Mouse (Mus musculus) megakaryocyte, adult 5-6 weeks (primary cell): Measurements from ENCODE around the gene Rbm42. TPM values are rescaled to one million over a fixed set of nuclear protein-coding genes. Genes with fewer than 3 reads are reported as not detected.

Experiments
- ATAC-seq: 2 replicates; pipeline ENCODE4 v1.8.0; 2016; ENCODE audit warnings: mild to moderate bottlenecking, inconsistent platforms; ENCODE audit not compliant: poor library complexity, severe bottlenecking
- total RNA-seq, 2 experiments: library from RNA; stranded (forward) in 1 of 2; stranded (reverse) in 1 of 2; fragments of 153-499, 151-499 nt in 1 of 2; fragments of 221-1000, 200-1000 nt in 1 of 2; gene quantifications; 2 replicates each; pipeline versions ENCODE4 v1.2.3 to v1.2.4; 2015 to 2017

The Rbm42 gene
- total RNA-seq (2015) = 50.2 and 50.4 TPM in 2 replicates
- total RNA-seq (2017) = 41.3 and 46.6 TPM in 2 replicates

GRCm38 (mm10) chr7:30649591-30650540 lies at the start of gene Rbm42:
Gene Rbm42 (minus strand): TSS chr7:30650317.
- peak; percentile 99 for ATAC-seq

GRCm38 (mm10) chr7:30698589-30698988 lies 48.5 kb upstream of the Rbm42 start, which contains the start of gene 2200002J24Rik:
Gene 2200002J24Rik (plus strand): TSS chr7:30698926.
- no peak for ATAC-seq

- ATAC-seq = peak; percentile 85
These were observed 48.0 kb upstream of the Rbm42 start for GRCm38 (mm10) chr7:30698101-30698500.

- ATAC-seq = no peak
These were observed 38.2 kb upstream of the Rbm42 start for GRCm38 (mm10) chr7:30688325-30688724.

GRCm38 (mm10) chr7:30683425-30683824 lies 33.3 kb upstream of the Rbm42 start:
- peak; percentile 54 for ATAC-seq

- ATAC-seq = no peak
These were observed 31.8 kb upstream of the Rbm42 start for GRCm38 (mm10) chr7:30681897-30682296.

- ATAC-seq = no peak
These were observed 28.3 kb upstream of the Rbm42 start for GRCm38 (mm10) chr7:30678263-30678975.

- ATAC-seq = no peak
These were observed 21.4 kb upstream of the Rbm42 start, which contains the start of gene Pmis2 for GRCm38 (mm10) chr7:30671480-30671879. Gene Pmis2 (minus strand): TSS chr7:30671605.

- peak; percentile 62 for ATAC-seq
These were observed 19.1 kb upstream of the Rbm42 start for GRCm38 (mm10) chr7:30669229-30669628.

GRCm38 (mm10) chr7:30665321-30665720 lies 15.2 kb upstream of the Rbm42 start:
- ATAC-seq = no peak

GRCm38 (mm10) chr7:30664529-30665200 lies 14.5 kb upstream of the Rbm42 start, which contains the start of gene Haus5:
Gene Haus5 (minus strand): TSS chr7:30664994.
- ATAC-seq = peak; percentile 100

- ATAC-seq = no peak
These were observed 11.0 kb downstream of the Rbm42 start for GRCm38 (mm10) chr7:30639083-30639482.

GRCm38 (mm10) chr7:30636395-30636794 lies 13.7 kb downstream of the Rbm42 start:
- no peak for ATAC-seq

GRCm38 (mm10) chr7:30635752-30636151 lies 14.4 kb downstream of the Rbm42 start, which contains the start of gene Etv2:
Gene Etv2 (minus strand): TSS chr7:30635852.
- no peak for ATAC-seq

GRCm38 (mm10) chr7:30634621-30635020 lies 15.5 kb downstream of the Rbm42 start:
- ATAC-seq = peak; percentile 63

GRCm38 (mm10) chr7:30633762-30634412 lies 16.2 kb downstream of the Rbm42 start:
- no peak for ATAC-seq

GRCm38 (mm10) chr7:30629013-30629412 lies 21.1 kb downstream of the Rbm42 start:
- ATAC-seq = no peak

- ATAC-seq = no peak
These were observed 23.5 kb downstream of the Rbm42 start for GRCm38 (mm10) chr7:30626647-30627046.

GRCm38 (mm10) chr7:30625530-30626384 lies 24.4 kb downstream of the Rbm42 start, which contains the start of gene Cox6b1:
Gene Cox6b1 (minus strand): TSS chr7:30626151.
- ATAC-seq = peak; percentile 100
